Mouse (Mus musculus): ENCODE results near the gene Rasgef1c. TPM values are rescaled to one million over a fixed set of nuclear protein-coding genes. Genes with fewer than 3 reads are reported as not detected.
A peak's percentile ranks its signal among the peaks of the same experiment; 100 is the strongest.

The Rasgef1c gene
- polyA plus RNA-seq, 1 experiment from 2014 or later: 0.11 TPM

DNA sequence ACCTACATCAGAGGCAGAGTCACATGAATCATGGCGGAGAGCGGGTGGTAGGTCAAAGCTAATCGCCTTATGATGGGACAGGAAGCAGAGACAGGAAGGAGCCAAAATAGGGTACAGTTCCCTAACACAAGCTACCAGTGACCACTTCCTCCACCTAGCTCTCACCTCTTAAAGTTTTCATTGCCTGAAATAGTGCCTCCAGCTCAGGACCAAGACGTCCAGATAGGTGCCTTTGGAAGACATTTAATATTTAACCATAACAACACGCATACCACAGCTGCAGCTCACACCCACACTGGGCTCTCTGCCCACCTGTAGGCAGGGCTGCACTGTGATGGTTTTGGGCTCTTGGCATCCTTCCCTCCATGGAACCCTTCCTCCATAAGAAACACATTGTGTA, 95.7 kb downstream of the Rasgef1c start:
- 73% methylated on average over 5 of the region's 5 CpGs for WGBS
- H3K9ac ChIP-seq (replicated peaks): no peak overlapping the region

GRCm38 (mm10) chr11:50002853-50003252, 101.2 kb downstream of the Rasgef1c start:
- no peak overlapping the region for H3K27ac ChIP-seq
- no peak overlapping the region for H3K9ac ChIP-seq (replicated peaks)
- H3K4me1 ChIP-seq (replicated peaks): no peaks in the 10 kb centered on the region
- ATAC-seq (ENCODE audit: insufficient number of reproducible peaks, insufficient read depth, low FRiP score, low TSS enrichment, low read depth): no peak
- no peaks in the 10 kb centered on the region for H3K9me3 ChIP-seq
- H3K4me3 ChIP-seq (replicated peaks): no peak overlapping the region
- H3K36me3 ChIP-seq: no peaks in the 10 kb centered on the region
- H3K4me2 ChIP-seq: no peak overlapping the region
- 91% methylated on average over 4 of the region's 4 CpGs for WGBS
- no peaks in the 10 kb centered on the region for H3K27me3 ChIP-seq

More for the DNA sequence above, 95.7 kb downstream of the Rasgef1c start:
- no peaks in the 10 kb centered on the region for H3K36me3 ChIP-seq
- no peaks in the 10 kb centered on the region for H3K27me3 ChIP-seq
- no peak overlapping the region for H3K4me2 ChIP-seq
- no peak overlapping the region for H3K27ac ChIP-seq
- H3K4me3 ChIP-seq (replicated peaks): no peak overlapping the region
- no peaks in the 10 kb centered on the region for H3K4me1 ChIP-seq (replicated peaks)
- no peak for ATAC-seq (ENCODE audit: insufficient number of reproducible peaks, insufficient read depth, low FRiP score, low TSS enrichment, low read depth)
- no peaks in the 10 kb centered on the region for H3K9me3 ChIP-seq

GRCm38 (mm10) chr11:50007776-50008175, 106.1 kb downstream of the Rasgef1c start:
- no peak overlapping the region for H3K4me3 ChIP-seq (replicated peaks)
- no peak overlapping the region for H3K4me2 ChIP-seq
- no peaks in the 10 kb centered on the region for H3K36me3 ChIP-seq
- ATAC-seq (ENCODE audit: insufficient number of reproducible peaks, insufficient read depth, low FRiP score, low TSS enrichment, low read depth): no peak
- H3K27ac ChIP-seq: no peak overlapping the region
- WGBS: 76% methylated on average over 10 of the region's 10 CpGs
- no peaks in the 10 kb centered on the region for H3K9me3 ChIP-seq
- H3K9ac ChIP-seq (replicated peaks): no peak overlapping the region
- no peaks in the 10 kb centered on the region for H3K27me3 ChIP-seq
- peaks cover 8% of the 10 kb centered on the region for H3K4me1 ChIP-seq (replicated peaks)

DNA sequence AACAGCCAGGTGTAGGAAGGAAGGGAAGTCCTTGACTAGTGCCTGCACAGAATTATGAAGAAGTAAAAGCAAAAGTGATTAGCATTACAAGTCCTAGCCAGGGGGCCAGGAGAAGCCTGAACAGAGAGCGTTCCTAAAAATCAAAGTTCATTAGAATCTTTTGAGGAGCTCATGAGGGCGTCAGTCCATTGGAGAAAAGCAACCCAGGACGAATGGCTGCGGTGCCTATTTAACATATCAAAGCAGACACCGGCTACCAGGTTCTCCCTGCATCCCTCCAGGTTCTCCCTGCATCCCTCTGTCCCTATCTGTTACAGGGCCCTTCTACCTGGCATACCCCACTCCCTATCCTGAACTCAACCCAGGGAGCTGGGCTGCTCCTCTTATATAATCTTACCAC, 106.6 kb downstream of the Rasgef1c start:
- Histone ChIP-seq H3K4me3 (replicated peaks) (no peak overlapping the region), H3K36me3 (no peaks in the 10 kb centered on the region), H3K4me1 (replicated peaks) (peaks cover 8% of the 10 kb centered on the region), H3K27ac (no peak overlapping the region), H3K9me3 (no peaks in the 10 kb centered on the region), H3K27me3 (no peaks in the 10 kb centered on the region; the same call in 1 of the 2 replicates), H3K4me2 (no peak overlapping the region), H3K9ac (replicated peaks) (no peak overlapping the region)
- ATAC-seq (ENCODE audit: insufficient number of reproducible peaks, insufficient read depth, low FRiP score, low TSS enrichment, low read depth): no peak
- WGBS: 18% methylated on average over 5 of the region's 5 CpGs

- no peak overlapping the region for H3K9ac ChIP-seq (replicated peaks)
- ATAC-seq (ENCODE audit: insufficient number of reproducible peaks, insufficient read depth, low FRiP score, low TSS enrichment, low read depth): no peak
- H3K36me3 ChIP-seq: no peaks in the 10 kb centered on the region
- no peaks in the 10 kb centered on the region for H3K9me3 ChIP-seq
- no peak overlapping the region for H3K27ac ChIP-seq
- peaks cover 4% of the 10 kb centered on the region; the same call in 1 of the 2 replicates for H3K27me3 ChIP-seq
- peaks cover 8% of the 10 kb centered on the region for H3K4me1 ChIP-seq (replicated peaks)
- no peak overlapping the region for H3K4me3 ChIP-seq (replicated peaks)
- WGBS: 75% methylated on average over 6 of the region's 6 CpGs
- no peak overlapping the region for H3K4me2 ChIP-seq
Measured at GRCm38 (mm10) chr11:50013016-50013415, 111.4 kb downstream of the Rasgef1c start.

DNA sequence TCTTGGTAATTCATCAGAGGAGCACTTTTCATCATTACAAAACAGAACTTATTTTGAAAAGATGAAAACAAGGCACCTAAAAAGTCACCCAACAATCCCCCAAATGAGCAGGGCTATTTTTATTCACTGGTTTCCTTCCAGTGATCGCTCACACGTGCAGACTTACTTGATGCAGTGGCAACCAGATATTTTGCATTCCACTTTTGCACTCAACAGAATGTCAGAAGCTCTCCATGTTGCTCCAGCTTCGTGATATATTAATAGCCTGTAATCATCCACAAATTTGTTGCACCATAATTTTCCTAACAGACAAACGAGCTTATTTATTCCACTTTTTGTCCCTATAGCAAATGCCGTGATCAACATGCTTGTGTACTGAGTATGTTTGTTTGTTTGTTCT, 114.9 kb downstream of the Rasgef1c start:
- WGBS: 83% methylated on average over 5 of the region's 5 CpGs
- ATAC-seq (ENCODE audit: insufficient number of reproducible peaks, insufficient read depth, low FRiP score, low TSS enrichment, low read depth): no peak
- H3K27ac ChIP-seq: no peak overlapping the region
- H3K4me2 ChIP-seq: no peak overlapping the region
- H3K27me3 ChIP-seq: peaks cover 4% of the 10 kb centered on the region; the same call in 1 of the 2 replicates
- no peak overlapping the region for H3K4me3 ChIP-seq (replicated peaks)
- no peak overlapping the region for H3K9ac ChIP-seq (replicated peaks)
- no peaks in the 10 kb centered on the region for H3K4me1 ChIP-seq (replicated peaks)
- no peaks in the 10 kb centered on the region for H3K9me3 ChIP-seq
- H3K36me3 ChIP-seq: no peaks in the 10 kb centered on the region

- WGBS: 79% methylated on average over 7 of the region's 7 CpGs
- Histone ChIP-seq H3K4me3 (replicated peaks) (no peak overlapping the region), H3K27me3 (peaks cover 5% of the 10 kb centered on the region; the same call in 1 of the 2 replicates)
Measured at GRCm38 (mm10) chr11:50017511-50017910, 115.9 kb downstream of the Rasgef1c start.

DNA sequence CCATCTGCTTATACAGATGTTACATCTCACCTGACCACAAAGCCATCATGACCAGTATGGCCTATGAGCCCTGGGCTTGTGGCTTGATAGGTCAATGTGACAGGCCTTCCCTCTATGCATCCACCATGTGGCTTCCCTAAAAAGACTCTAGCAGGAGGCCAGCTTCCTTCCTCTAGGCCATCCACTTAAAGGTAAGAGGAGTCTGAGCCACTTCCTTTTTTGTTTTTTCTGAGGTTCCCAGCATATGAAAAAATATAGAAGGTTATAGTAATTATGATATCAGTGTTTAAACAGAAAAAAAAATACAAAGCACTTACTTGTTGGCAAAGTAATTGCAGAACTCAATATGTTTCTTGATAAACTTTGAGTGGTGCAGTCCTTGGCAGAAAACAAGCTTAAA, 117.2 kb downstream of the Rasgef1c start:
- no peaks in the 10 kb centered on the region for H3K9me3 ChIP-seq
- no peak overlapping the region for H3K9ac ChIP-seq (replicated peaks)
- peaks cover 11% of the 10 kb centered on the region for H3K27me3 ChIP-seq
- H3K27ac ChIP-seq: no peak overlapping the region
- no peak for ATAC-seq (ENCODE audit: insufficient number of reproducible peaks, insufficient read depth, low FRiP score, low TSS enrichment, low read depth)
- no peaks in the 10 kb centered on the region for H3K36me3 ChIP-seq
- no peak overlapping the region for H3K4me2 ChIP-seq
- no peak overlapping the region for H3K4me3 ChIP-seq (replicated peaks)
- H3K4me1 ChIP-seq (replicated peaks): no peaks in the 10 kb centered on the region

More at GRCm38 (mm10) chr11:50017511-50017910, 115.9 kb downstream of the Rasgef1c start:
- ATAC-seq (ENCODE audit: insufficient number of reproducible peaks, insufficient read depth, low FRiP score, low TSS enrichment, low read depth): no peak
- no peak overlapping the region for H3K27ac ChIP-seq
- no peak overlapping the region for H3K9ac ChIP-seq (replicated peaks)
- no peaks in the 10 kb centered on the region for H3K9me3 ChIP-seq
- no peaks in the 10 kb centered on the region for H3K36me3 ChIP-seq
- H3K4me2 ChIP-seq: no peak overlapping the region
- H3K4me1 ChIP-seq (replicated peaks): no peaks in the 10 kb centered on the region

DNA sequence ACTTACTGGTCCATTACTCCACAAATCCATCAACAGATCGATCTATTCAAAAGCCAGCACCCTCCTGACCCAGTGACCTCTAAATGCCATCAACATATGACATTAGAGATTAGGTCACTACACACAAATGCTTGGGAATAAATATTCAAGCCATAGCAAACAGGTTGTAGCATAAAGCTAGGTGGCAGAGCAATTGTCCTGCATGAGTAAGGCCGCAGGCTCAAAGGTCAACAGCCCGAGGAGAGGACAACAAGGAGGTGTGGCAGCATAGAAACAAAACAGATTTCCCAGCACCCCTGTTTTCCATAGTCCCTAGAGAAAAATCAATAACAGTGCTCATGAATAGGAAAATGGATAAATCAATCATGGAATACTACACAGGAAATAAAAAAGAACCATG, 120.5 kb downstream of the Rasgef1c start:
- Histone ChIP-seq H3K27ac (no peak overlapping the region), H3K27me3 (peaks cover 11% of the 10 kb centered on the region), H3K4me2 (no peak overlapping the region), H3K4me1 (replicated peaks) (peaks cover 7% of the 10 kb centered on the region), H3K9ac (replicated peaks) (no peak overlapping the region), H3K36me3 (no peaks in the 10 kb centered on the region), H3K4me3 (replicated peaks) (no peak overlapping the region), H3K9me3 (no peaks in the 10 kb centered on the region)
- ATAC-seq (ENCODE audit: insufficient number of reproducible peaks, insufficient read depth, low FRiP score, low TSS enrichment, low read depth): no peak
- 76% methylated on average over 3 of the region's 3 CpGs for WGBS

GRCm38 (mm10) chr11:50024445-50024832, 122.8 kb downstream of the Rasgef1c start:
- Histone ChIP-seq H3K9me3 (no peaks in the 10 kb centered on the region), H3K27ac (no peak overlapping the region), H3K4me2 (peak overlapping the region; percentile 71), H3K27me3 (peaks cover 11% of the 10 kb centered on the region), H3K4me1 (replicated peaks) (peaks cover 27% of the 10 kb centered on the region), H3K4me3 (replicated peaks) (peak overlapping the region; percentile 96; the same call in 1 of the 2 replicates), H3K36me3 (no peaks in the 10 kb centered on the region), H3K9ac (replicated peaks) (no peak overlapping the region)
- peak; percentile 45 for ATAC-seq (ENCODE audit: insufficient number of reproducible peaks, insufficient read depth, low FRiP score, low TSS enrichment, low read depth)
- 61% methylated on average over 6 of the region's 6 CpGs for WGBS

GRCm38 (mm10) chr11:50024833-50025720, 123.4 kb downstream of the Rasgef1c start, which contains the start of gene Rnf130:
TSS of gene Rnf130 (plus strand) at chr11:50025346.
- under 1% methylated on average over 109 of the region's 129 CpGs for WGBS
- peak within 1 kb of the TSS; percentile 96 for H3K4me3 ChIP-seq (replicated peaks)
- peaks cover 11% of the 10 kb centered on the region for H3K27me3 ChIP-seq
- peak; percentile 88 for ATAC-seq (ENCODE audit: insufficient number of reproducible peaks, insufficient read depth, low FRiP score, low TSS enrichment, low read depth)
- H3K9me3 ChIP-seq: no peaks in the 10 kb centered on the region
- H3K36me3 ChIP-seq: no peaks in the 10 kb centered on the region
- peak within 1 kb of the TSS; percentile 93 for H3K27ac ChIP-seq
- peak within 1 kb of the TSS; percentile 71 for H3K4me2 ChIP-seq
- H3K9ac ChIP-seq (replicated peaks): peak within 1 kb of the TSS; percentile 98
- peaks cover 28% of the 10 kb centered on the region for H3K4me1 ChIP-seq (replicated peaks)
